Mouse (Mus musculus) retina, adult 2 months (tissue): ENCODE measurements at regions not wholly inside any gene's neighbourhood (a gene's known extent, or its start where the extent isn't known, plus 50 kb on each side); places are given as distances from the start of the nearest gene placed in this dataset.

Experiments used
- DNase-seq: peaks from one replicate; pipeline ENCODE4 v3.0.0-alpha.2; 2012; ENCODE audit warnings: low read depth, low spot score

DNA sequence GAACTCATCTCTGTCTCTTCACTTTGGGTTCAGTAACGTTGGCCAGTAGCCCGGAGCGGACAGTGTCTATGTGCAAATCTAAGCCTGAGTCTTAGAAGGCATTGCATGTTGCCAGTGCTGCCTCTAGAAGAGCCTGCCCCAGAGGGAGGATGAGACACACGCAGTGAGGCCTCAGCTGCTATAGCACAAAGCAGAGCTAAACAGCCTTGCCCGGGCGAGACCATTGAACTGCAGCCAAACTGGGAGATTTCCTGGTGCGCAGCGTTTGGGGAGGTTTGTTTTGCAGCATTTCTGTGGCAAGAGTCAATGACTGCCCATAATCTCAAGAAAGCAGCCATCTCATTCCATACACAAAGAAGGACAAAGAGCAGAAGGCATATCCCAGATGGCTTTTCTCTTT, 164.0 kb downstream of the 3100002H09Rik start:
- no peak for DNase-seq

DNA sequence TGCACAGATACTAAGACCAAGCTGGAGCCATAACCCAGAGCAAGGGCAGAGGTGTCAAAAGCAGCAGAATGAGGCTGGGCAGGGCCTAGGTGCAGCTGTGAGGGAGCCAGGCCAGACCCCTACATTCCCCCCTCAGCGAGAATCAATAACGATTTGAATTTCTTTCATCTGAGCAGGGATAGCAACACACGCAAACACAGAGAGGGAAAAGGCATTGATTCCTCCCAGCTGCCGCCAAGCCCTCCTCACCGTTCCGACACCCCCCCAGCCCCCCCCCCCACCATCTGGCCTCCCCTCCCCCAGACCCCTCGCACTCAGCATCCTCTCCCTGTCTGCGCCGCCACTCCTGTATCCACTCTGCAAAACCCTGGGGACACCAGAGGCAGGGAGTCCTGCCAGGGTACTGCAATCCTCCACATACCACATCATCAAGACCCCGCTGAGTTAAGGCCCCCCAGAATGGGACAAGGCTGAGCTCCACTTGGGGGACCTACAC, 166.9 kb downstream of the 3100002H09Rik start:
- no peak for DNase-seq

DNA sequence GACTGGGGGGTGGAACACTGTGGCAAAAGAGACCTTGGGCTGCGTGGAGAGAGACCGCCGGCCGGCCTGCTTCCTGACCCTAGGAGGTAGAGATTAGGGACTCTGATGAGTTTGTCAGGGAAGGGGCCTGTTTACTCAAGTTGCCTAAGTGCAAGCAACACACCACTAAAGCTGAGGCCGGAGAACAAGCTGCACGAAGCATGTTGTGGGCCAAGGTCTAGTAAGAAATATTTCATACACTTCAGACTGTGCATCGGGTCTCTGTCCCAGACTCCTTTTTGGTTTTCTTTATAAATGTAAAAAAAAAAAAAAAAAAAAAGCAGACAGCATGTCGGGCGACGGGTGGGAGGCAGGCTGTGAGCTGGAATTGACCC, 167.5 kb downstream of the 3100002H09Rik start:
- DNase-seq: no peak

DNA sequence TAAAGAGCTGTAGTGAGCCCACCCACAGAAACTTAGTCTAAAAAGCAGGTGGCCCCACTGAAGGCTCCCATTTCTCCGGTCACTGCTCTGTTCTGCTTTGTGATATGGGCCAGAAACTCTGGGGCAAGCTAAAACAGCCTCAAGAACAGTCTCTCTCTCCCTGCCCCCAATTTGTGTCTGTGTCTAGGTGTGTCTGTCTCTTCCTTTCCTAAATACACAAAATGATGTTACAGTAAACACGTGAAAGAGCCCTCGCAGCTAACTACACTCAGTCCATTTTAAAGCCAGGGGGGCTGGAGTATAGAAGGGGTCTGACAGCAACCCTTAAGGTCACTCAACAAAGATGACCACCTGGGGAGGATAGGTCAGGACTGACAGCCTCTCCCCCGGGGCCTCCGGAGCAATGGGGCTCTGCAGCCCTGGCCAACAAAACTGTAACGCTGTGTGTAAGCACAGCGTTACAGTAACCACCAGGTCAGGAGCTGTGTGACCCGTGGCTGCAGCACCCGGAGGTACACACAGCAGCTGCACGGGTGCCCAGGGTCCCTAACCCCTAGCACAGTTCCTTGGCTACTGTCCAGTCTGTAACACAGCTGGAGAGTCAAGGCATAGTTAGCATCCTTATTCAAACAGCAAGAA, 168.0 kb downstream of the 3100002H09Rik start:
- no peak for DNase-seq

DNA sequence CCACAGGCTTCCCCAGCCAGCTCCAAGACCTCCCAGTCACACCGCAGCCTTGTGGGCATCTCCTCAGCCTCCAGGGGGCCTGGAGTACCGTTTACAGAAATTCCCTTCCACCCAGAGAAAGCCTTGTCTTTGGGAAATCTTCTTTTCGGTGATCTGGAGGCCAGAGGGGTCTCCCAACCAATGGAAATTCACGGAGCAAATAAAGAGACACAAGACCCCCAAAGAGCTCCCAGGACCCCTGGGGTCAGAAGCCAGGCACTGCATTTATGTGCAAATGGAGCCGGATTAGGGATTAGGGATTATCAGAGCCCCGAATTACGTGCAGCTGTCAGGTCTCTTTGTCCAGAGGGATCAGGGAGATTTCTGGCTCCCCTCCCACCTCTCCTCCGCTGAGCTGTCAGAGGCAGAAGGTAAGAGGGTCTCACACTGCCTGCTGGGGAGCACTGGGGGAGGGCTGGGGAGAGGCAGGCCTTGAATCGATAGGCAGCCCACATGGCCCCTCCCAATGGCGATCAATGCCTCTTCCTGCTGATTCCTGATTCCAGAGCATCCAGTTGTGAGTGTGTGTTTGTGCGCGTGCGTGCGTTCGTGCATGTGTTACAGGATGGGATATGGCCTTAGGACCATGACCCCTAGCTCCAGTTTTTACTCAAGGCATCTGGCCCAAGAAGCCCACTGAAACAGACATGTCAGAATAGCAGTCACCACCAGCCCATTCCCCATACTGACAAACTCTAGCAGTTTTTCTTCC, 168.7 kb downstream of the 3100002H09Rik start:
- no peak for DNase-seq

DNA sequence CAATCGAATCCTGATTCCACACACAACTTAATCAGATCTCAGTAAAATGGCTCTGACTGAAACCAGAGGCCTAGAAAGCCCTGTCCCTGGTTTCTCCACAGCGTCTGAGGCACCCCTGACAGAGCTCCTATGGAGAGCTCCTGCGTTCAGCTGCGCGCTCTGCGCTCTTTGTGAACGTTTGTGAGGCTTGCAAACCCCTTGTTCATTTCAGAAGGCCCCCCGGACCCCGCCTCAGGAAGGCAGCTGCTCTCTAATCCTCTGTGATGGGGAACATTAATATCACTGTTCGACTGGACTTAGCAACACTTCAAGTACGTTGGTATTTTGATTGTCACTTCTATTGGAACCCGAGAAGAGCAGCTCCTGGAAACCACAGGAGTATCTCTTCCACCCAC, 175.6 kb downstream of the 3100002H09Rik start:
- DNase-seq: no peak

DNA sequence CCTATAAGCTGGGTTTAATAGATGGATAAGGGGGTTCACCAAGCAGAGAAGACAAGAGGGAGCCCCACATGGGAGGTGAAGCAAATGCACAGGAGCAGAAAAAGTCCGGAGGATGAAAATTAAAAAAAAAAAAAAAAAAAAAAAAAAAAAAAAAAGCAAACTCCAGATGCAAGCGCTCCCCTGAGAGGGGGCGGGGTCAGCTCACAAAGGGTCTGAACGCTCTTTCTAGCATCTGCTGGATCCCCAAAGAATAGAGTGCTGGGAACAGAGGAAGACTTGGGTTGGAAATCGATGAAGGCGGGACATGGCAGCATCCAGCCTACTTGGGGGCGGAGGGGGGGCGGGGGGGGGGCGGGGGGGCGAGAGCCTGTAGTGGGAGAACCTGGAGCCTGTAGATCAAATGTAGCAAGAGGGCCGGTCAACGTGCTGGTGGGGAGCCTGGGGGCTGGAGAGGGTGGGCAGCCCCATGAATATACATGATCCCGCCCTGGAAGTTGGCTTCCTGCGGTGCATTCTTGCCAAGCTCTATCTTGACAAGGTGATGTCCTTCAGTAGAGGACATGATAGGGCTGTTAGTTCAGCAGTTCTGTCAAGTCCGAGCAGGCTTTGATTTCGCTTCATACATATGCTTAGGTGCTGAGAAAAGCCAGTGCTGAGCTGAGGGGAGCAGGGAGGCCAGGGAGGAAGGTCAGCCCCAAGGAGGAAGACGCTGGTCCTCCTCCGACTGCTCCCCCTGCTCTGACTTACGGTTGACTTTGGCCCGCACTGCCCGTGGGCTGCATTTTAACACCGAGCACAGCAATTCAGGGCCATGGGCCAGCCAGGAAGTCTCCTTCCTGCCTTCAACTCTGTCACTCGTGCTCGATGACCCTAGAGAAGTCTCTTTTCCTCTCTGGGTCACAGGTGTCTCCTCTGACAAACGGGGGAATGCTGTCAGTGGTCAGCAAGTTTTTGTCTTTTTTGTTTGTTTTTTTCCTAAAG, 176.3 kb downstream of the 3100002H09Rik start:
- no peak for DNase-seq

DNA sequence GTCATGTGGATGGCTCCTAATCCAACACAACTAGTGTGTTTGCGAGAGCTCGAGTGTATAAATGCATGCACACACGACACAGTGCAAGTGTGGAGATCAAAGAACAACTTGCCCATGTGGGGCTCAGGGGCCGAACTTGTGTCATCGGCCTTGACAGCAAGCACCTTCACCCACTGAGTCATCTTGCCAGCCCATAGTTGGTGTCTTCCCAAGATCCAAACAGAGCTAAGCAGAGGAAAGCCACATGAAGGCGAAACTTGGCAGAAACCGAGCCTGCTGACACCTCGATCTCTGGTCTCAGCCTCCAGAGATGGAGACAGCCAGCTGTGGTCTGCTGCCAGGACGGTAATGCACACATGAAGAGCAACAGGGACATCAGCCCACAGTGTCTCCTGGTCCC, 177.1 kb downstream of the 3100002H09Rik start:
- DNase-seq: no peak

DNA sequence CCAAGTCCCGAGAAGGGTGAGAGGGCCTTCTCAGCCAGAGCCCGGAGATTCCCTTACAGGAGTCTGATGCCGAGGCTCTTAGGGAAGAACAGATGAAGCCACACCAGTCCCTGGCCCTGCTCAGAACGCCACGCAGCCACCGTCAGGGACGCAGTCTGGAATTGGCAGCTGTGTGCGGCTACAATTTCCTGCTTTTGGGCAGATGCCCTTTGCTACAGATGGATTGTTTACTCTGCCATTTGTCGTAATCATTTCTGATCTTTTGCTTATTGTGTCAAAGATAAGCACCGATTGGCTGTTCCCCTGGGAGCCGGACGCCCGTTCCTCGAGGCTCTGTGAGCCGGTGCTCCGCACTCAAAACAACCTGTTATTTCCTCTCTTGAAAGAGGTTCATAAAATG, 179.4 kb downstream of the 3100002H09Rik start:
- no peak for DNase-seq

DNA sequence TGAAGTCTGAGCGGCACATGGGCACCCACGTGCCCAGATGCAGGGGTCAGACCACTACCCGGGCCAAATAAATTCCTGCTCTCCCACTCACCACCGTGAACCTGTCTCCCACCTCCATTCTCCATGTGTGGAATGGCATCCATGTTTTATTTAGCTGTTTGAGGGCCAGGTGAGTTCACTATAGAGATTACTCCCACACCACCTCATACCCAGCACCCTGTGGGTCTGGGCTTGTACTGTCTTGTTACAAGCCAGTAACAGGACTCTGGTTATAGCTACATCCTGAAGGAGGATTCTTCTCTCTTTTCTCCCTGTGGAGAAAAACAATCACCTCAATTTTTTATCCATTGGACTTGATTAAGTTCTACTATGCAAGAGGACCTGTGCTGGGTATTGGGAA, 181.8 kb downstream of the 3100002H09Rik start:
- DNase-seq: no peak

DNA sequence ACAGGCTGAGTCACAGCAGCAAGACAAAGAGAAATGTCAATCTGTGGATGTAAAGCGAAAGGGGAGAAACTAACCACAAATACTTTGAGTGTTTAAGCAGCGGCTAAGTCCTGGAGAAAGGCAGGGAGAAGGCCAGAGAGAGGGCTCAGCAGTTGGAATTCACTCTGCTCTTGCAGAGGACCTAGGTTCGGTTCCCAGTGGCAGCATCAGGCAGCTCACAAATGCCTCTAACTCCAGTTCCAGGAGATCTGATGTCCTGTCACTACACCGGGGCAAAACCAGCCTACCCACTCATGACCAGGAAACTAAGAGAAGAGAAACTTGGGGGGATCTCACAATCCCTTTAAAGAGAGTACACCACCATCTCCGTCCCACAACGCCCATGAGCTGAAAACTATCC, 188.2 kb downstream of the 3100002H09Rik start:
- no peak for DNase-seq

DNA sequence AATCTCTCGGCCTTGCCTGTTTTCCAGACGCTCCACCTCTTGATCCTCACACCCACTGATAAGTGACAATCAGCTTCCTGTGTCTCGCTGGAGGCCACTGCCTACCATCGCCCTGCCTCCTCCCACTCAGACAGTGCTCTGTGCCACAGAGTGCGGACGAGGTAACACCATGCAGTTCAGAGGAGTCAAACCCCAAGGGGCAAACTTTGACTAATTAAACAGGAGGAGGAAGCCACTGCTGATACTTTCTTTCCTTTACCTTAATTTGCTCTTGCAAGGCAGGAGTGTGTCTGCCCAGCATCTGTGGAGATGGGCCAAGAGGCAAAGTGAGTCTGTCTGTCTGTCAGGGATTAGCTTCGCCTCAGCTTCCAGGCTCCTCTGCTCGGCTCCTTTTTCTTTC, 192.2 kb downstream of the 3100002H09Rik start:
- no peak for DNase-seq

DNA sequence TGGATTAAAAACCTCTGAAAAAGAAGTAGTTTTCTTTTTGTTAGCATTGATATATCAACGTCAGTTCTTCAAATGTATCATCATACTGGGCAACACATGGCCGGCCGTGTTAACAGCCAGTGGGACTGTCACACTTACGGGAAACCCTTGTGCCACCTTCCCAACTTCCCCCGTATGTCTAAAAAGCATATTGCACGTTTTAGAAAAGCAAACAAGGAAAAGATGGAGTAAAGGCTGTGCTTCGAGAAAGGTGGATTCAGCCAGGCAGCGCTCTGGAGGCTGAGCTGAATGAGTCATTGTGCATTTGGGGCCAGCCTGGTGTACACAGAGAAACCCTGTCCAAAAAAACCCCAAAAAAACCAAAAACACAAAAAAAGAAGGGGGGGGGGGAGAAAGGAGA, 193.4 kb downstream of the 3100002H09Rik start:
- DNase-seq: no peak

DNA sequence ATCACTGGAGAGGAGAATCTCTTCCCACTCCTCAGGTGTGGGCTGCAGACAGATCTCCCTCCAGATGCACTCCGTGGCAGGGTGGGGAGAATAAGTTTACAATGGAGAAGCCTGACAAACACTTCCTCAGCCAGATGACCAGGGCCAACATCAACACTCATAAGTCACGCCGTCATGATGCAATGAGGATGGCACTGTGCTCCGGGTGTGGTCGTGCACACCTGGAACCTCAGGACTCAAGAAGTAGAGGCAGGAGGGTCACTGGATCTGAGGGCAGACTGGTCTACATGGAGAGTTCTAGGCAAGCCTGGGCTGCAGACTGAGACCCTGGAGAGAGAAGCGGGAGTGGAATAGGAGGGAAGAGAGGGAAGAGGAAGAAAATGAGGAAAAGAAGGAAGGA, 194.3 kb downstream of the 3100002H09Rik start:
- no peak for DNase-seq

DNA sequence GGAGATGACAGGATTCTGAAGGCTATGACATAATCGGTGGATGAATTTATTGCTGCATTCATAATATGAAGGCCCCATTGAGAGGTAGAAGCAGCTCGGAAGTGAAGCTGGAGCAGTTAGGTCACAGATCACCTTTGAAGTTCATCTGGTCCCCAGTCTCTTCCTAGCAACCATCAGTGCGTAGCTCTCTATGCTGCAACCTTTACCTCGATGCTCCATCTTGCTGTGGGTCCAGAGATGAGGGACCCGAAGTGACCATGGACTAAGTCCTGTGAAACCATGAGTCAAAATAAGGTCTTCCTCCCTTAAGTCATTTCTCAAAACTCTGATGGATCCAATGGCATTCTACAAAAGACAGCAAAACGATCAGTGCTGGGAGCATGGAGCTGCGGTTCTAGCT, 196.2 kb downstream of the 3100002H09Rik start:
- DNase-seq: no peak

DNA sequence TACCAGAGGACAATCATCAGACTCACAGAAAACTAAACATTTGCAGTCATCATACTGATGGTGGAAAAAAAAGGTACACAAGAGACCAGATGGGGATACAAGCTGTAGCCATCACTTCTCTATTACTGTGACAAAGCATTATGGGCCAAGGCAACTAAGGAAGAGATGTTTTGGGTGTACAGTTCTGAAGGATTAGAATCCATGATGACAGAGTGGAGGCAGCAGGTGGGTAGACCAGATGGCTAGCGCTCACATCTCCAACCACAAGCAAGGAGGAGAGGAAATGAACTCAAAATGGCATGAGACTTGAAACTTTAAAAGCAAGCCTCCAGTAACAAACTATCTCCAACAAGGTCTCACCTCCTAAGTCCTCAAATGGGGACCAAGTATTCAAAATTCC, 201.3 kb downstream of the 3100002H09Rik start:
- DNase-seq: no peak

DNA sequence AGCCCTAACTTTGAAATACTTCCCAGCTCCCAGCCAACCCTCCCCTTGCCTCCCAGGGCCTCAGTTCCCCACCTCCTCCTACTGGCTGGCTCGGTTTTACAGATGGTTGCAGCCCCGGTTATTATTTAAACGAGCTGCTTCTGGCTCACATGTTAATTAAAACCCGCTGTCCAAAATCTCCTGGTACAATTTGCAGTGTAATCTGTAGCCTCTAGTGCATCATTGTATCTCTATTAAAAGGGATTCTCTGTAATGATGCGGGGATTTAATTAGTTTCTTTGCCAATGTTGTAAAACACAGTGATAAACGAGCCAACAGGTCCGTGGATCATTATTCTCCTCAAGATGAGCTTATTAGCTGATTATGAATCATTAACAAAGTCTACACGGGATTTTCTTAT, 208.5 kb downstream of the 3100002H09Rik start:
- no peak for DNase-seq

DNA sequence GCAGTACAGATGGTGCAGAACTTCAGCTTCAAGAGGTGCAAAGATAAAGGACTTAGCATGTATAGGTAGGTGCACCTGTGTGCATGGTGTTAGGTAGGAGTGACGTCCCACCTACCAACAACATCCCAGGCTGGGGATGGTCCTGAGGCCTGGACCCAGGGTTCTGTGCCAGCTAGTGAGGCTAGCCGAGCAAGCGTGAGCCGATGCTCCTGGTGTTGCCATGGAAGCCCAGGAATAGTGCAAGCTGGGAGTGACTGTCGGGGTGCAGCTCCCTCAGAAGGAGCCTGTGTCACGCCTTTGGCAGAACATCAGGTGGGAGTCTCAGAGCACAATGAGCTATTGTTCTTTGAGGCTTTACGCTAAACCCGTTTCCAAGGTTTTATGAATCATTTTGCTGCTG, 209.9 kb downstream of the 3100002H09Rik start:
- no peak for DNase-seq

DNA sequence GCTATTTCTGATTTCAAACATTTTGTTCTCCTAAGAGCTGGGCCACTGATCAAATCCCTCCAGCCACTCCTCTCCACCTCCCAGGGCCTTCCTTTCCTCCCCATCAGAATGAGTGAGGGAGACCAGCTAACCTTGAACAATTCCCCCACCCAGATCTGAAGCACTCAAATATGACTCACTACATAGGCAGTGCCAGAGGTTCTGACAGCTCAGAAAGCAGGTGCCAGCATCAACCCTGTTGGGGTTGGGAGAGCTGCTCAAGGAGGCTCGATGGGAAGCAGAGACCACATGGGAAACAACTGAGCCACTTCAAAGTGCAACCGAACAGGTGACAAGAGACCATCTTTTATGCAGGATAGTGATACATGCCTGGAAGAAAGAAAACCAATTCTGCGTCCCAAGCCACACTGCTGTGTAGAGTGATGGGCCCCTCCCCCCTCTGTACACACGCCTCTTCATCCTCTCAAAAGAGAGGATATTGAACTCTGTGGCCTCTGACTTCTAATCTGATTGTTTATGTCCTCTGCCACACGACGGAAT, 210.4 kb downstream of the 3100002H09Rik start:
- DNase-seq: no peak

DNA sequence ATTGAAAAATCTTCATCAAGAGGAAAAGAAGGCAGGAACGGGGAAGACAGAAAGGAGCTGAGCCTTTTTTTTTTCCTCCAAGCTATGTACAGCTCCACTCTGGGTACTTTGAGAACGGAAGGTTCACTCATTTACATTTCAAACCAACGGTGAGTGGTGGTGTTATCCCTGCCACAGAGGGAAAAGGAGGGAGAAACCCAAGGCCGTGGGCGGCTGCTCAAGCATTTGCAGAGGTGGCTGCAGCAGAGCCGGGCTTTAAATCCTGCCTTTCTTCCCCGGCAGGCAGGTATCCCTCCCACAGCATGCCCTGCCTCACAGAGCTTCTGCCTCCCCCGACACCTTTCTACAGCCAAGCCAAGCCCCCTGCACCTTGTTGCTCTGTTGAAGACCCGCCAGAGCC, 212.2 kb downstream of the 3100002H09Rik start:
- DNase-seq: no peak

DNA sequence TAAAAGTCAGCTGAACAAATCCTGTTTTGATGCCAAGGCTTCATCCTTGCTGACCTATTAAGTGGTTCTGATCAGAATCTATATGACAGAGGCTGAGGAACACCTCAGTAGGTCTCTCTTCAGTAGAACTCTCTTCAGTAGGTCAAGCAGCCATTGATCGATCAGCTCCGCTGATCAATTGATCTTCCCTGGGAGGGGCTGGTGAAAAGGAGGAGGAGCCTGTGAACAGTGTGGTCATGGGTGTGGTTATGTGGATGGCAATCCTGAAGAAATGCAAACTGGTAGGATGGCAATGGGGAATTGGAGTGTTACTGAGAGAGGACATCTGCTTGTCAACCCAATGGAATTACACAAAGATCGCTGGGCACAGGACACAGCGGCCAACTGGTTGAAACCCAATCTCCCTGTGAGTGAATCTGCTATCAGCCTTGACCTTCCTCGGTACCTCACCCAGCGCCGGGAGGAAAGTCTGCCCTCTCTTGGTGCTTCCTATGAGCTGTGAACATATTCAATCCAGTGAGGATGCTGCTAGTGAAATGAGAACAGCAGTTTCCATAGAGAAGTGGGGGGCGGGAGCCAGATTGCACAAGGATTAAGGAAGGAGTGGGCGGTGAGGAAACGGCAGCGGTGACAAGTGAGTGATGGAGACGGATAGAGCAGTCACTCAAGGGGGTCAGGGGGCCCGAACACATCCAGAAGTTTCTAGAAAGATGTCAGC, 213.9 kb downstream of the 3100002H09Rik start:
- DNase-seq: no peak
